Mouse (Mus musculus) adrenal gland, postnatal 36 days (tissue): ENCODE results near the gene Tmprss5. TPM values are rescaled to one million over a fixed set of nuclear protein-coding genes. Genes with fewer than 3 reads are reported as not detected.

ENCODE experiments used
- total RNA-seq, 2 experiments: library from RNA; stranded (reverse); gene quantifications; 2 replicates each; pipeline ENCODE4 v1.2.3; 2021

Gene Tmprss5
- total RNA-seq, 2 experiments from 2014 or later: 0.23 to 0.26 TPM

Other genes starting within 250 kb of the Tmprss5 start
- 10 to 100 TPM; 33.5 to 62.9 TPM for gene Zbtb16, start 245.0 kb upstream of the Tmprss5 start, total RNA-seq
- gene Htr3a, start 170.2 kb upstream of the Tmprss5 start, total RNA-seq: 1 to 10 TPM; 4.6 to 5.5 TPM
- under 1 TPM; 0.20 to 0.33 TPM for gene Htr3b, start 116.3 kb upstream of the Tmprss5 start, total RNA-seq
- 10 to 100 TPM in 1 of 2 experiments, 1 to 10 TPM in 1; 9.9 to 13.9 TPM for gene Usp28, start 95.9 kb upstream of the Tmprss5 start, total RNA-seq
- 10 to 100 TPM; 16.0 to 18.0 TPM for gene Zw10, start 25.6 kb upstream of the Tmprss5 start, total RNA-seq
- gene Gm4894, start 169.3 kb downstream of the Tmprss5 start, total RNA-seq: not detected